Mouse (Mus musculus): ENCODE measurements around the gene Snapc3.
"Not testable (repeated sequence)": the region's sequence is repeated elsewhere in the genome, so short reads cannot be mapped to it uniquely, and the experiment has no call there.

The Snapc3 gene

DNA sequence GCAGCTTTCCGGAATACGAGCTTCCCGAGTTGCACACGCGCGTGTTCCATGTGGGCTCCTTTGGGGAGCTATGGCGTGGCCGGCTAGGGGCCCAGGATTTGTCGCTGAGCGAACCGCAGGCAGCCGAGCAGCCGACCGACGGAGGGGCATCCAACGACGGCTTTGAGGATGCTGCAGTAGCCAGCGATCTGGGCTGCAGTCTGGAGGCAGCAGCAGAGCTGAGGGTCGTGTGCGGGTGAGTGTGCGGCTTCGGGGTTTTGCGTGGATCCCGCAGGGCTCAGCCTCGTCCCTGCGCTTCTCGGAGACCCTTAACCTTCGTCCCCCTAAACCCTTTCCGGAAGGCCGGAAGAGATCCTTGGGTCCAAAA lies 279 bp downstream of the Snapc3 start:
- DNase-seq (ENCODE audit: low spot score): no peak

GRCm38 (mm10) chr4:83418781-83419180 lies 1.3 kb downstream of the Snapc3 start:
- DNase-seq (ENCODE audit: low spot score): no peak

DNA sequence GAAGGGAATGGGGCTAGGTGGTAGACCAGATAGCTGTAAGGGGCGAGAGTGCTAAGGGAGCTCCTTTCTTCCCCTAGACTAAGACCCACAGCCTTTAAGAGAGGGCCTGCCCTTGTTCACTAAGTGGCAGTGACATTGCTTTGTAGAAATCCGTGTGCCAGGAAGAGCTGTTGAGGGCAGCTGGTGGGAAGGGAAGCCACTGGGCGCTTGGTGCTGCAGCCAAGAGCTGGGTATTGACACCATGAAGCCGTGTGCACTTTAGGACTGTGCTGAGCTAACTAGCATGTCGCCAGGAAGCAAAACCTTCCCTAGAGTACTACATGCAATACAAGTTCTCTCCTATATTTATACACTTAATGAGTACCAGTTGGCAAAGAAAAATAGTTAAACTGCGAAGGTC lies 6.1 kb downstream of the Snapc3 start:
- no peak for DNase-seq (ENCODE audit: low spot score)

DNA sequence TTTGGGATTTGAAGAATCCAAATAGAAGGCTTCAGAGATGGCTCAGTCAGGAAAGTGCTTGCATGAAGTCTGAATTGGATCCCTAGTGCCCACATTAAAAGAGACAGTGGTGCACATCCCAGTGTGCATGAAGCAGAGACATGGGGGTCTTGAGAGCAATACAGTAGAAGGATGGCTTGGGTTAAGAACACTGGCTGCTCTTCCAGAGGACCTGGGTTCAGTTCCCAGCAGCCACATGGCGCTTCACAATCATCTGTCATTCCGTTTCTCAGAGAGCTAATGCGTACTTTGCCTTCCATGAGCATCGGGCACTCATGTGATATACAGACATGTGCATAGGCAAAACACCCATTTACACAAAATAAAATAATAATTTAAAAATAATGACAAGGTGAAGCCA lies 7.6 kb downstream of the Snapc3 start:
- no peak for DNase-seq (ENCODE audit: low spot score)

DNA sequence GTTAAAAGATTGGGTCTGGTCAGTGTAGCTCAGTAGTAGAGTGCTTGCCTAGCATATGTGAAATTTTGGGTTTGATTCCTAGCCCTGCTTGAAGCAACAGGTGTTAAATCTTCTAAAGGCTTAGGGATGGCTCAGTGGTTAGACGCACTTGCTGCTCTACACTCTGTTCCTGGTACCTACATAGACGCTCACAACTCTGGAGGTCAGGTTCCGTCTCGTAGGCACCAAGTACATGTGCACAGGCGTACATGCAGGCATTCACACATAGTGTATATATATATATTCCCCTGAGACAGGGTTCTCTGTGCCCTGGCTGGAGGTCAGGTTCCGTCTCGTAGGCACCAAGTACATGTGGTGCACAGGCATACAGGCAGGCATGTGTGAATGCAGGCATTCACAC lies 9.6 kb downstream of the Snapc3 start:
- no peak for DNase-seq (ENCODE audit: low spot score)

- DNase-seq (ENCODE audit: low spot score): no peak
Observed at GRCm38 (mm10) chr4:83427696-83428095, 10.2 kb downstream of the Snapc3 start.

DNA sequence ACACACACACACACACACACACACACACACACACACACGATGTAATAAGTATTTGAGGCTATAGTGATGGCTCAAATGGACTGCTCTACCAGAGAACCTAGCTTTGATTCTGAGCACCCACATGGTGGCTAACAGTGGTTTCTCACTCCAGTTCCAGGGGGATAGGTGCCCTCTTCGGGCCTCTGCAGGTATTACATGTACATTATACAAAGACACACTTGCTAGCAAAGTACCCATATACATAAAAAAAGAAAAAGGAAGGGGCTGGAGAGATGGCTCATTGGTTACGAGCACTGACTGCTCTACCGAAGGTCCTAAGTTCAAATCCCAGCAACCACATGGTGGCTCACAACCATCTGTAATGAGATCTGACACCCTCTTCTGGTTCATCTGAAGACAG lies 11.3 kb downstream of the Snapc3 start:
- DNase-seq (ENCODE audit: low spot score): no peak

DNA sequence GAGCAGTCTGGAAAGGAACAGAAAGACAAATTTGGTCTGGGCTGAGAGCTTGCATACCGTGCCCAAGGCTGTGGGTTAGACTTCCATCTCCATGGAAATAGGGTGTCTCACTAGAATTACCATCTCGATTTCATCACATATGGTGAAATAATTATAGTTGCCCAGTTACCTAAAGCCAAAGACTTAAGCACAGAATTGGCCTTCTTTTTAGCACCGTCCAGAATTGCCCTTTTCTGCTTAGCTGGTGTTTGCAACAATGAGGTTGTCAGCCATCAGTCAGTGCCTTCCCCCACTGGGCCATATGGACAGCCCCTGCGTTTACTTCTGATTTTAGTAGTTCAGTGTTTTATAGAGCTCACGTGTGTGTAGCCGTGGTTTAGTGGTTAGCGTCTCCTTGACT lies 14.4 kb downstream of the Snapc3 start:
- DNase-seq (ENCODE audit: low spot score): no peak

- no peak for DNase-seq (ENCODE audit: low spot score)
Observed at GRCm38 (mm10) chr4:83432901-83433300, 15.4 kb downstream of the Snapc3 start.

GRCm38 (mm10) chr4:83436375-83436774 lies 18.9 kb downstream of the Snapc3 start:
- DNase-seq (ENCODE audit: low spot score): no peak

GRCm38 (mm10) chr4:83438116-83438515 lies 20.6 kb downstream of the Snapc3 start:
- DNase-seq (ENCODE audit: low spot score): no peak

DNA sequence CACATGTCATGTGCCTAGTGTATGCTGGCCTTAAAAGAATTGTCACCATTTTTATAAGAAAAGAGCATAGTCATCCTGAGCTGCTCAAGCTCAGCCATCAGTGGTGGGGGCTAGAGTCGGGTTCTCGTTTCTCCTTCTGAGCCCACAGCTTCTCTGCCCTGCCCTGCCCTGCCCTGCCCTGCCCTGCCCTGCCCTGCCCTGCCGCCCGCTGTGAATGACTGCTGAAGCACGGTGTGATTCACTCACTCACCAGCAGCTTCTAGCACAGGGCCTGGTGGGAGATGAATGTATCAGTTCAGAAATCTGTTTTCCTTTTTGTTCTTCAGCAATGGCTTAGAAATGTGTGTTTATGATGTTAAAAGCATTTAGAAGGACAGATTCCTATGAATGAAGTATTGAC lies 21.5 kb downstream of the Snapc3 start:
- DNase-seq (ENCODE audit: low spot score): no peak

GRCm38 (mm10) chr4:83441050-83441449 lies 23.5 kb downstream of the Snapc3 start:
- DNase-seq (ENCODE audit: low spot score): no peak

DNA sequence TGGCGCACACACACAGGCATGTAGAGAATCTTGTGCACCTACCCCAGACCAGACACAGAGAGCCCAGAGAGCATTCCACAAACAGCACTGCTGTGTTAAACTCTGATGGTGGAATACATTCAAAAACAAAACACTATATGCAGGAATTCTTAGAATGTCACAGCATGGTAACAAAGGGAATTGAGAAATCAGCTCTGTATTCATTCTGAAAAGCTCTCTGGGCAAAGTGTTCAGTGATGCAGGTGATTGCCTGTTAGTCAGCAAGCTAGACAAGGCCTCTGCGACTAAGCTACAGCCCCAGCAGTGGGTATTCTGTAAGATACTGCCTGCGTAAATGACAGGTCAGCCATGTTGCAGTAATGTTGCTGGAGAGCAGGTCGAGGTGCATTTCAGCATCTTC lies 33.3 kb downstream of the Snapc3 start:
- DNase-seq (ENCODE audit: low spot score): no peak

DNA sequence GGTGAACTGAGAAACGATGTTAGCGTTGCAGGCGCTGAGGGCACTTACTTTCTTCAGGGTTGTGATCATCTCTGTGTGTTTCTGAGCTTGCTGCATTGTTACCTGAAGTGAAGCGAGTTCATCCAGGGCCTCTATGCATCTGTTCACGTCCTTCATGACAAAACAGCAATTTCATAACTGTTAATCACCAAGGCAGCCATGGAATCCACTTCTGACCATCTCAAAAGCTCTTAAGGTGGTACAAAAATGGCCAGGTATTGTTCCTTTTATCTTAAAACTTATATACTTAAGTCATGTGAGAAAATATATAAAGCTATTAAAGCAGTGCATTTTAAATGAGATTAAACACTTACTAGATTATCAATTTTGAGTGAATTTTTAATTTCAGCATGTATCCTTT lies 42.6 kb downstream of the Snapc3 start:
- DNase-seq (ENCODE audit: low spot score): no peak

DNA sequence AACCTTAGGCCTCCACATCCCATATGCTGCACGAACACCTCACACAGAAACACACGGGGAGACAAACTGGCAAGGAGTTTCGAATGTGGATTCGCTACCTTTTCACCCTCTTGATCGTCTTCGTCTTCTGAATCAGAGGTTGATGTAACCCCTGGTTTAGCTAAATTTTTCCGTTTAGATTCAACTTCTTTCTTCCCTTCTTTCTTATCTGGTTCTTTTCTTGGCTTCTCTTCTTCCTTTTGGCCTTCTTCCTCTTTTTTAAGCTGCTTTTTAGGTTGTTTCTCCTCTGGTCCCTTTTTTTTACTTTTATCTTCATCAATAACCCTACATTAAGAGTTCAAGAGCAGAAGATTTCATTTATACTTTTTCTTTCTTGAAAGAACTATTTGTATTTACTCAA lies 47.3 kb downstream of the Snapc3 start:
- no peak for DNase-seq (ENCODE audit: low spot score)

DNA sequence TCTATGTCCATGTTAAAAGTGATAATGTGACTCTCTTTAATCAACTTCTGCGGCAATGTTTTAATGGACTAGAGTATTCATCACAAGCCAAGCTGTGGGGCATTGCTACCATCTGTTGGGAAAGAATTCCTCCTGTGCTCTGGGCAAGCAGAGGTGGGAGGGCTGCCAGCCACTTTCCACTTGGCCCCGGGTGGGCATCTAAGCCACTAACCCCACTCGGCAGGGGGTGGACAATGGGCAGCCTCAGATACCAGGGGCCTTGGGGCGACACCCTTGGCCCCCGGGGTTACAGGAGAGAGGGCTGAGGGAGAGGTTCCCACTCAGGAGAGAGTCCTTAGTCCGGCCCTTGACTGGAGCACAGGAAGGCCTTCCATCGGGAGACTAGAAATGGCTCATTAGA lies 50.1 kb downstream of the Snapc3 start:
- DNase-seq (ENCODE audit: low spot score): no peak

GRCm38 (mm10) chr4:83468208-83468607 lies 50.7 kb downstream of the Snapc3 start:
- no peak for DNase-seq (ENCODE audit: low spot score)

GRCm38 (mm10) chr4:83485250-83485649 lies 67.7 kb downstream of the Snapc3 start:
- DNase-seq (ENCODE audit: low spot score): no peak

DNA sequence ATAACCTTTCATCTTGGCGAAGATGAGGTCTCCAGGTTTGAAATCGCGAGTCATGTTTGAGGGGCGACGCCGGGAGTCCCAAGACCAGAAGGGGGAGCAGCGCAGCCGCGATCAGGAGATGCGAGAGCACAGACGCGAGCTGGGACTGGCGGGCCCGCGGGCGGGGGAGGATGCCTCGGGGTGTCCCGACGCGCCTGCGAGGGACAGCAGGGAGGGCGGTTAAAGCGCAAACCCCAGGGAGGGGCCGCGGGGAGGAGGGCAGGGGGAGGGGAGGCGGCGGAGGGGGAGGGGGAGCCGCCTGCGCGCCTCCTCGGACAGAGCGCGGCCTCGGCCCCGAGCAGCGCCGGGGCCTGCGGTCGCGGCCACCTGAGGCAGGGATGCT lies 68.2 kb downstream of the Snapc3 start:
- peak; percentile 67 for DNase-seq (ENCODE audit: low spot score)

DNA sequence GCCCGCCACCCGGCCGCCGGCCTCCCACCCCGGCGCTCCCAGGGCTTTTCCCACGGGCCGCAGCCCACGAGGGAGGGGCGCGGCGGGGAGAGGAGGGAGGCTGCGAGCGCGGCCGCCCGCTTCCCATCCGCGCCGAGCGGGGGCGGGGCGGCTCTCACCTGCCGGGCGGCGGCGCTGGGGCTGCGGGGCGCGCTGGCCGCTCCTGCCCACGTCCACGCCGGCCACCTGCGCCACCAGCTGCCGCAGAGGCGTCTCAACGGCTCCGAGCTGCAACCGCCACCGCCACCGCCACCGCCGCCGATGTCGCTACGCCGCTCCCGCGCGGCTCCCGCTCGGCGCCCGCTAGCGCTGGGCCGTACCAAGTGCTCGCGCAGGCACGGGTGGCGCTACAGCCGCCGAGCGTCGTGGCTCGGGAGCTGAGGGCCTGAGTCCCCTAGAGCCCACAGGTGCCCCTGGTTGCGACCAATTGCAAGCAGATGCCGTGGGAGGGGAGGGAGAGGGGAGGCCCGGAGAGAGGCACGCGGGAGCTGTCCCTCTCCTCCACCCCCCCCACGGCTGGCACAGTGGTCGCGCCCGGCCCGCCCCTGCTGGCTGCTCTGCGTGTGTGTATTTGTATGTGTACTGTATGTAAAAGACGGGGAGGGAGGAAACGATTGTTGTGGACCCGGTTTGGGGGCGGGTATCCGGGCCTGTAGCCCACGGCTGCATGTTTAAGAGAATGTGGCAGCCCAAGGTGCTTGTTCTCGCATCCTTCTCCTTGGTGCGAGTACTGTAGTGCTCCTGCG lies 68.8 kb downstream of the Snapc3 start, which contains the start of gene Psip1:
Gene Psip1, minus strand, starts transcription at position 343 of the 785 bp plus-strand sequence.
- peak; percentile 86 for DNase-seq (ENCODE audit: low spot score)

GRCm38 (mm10) chr4:83489121-83489520 lies 71.6 kb downstream of the Snapc3 start:
- no peak for DNase-seq (ENCODE audit: low spot score)

DNA sequence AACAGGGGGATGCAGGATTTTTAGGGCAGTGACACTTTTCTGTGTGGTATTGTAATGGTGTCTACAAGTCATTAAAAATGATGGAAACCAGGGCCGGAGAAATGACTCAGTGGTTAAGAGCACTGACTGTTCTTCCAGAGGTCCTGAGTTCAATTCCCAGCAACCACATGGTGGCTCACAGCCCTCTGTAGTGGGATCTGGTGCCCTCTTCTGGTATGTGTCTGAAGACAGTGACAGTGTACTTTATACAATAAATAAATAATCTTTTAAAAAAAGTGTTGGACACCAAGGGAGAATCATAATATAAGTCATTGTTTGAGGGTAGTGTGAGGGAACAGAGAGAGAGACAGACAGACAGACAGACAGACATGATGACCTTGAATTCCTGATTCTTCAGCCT lies 75.6 kb downstream of the Snapc3 start:
- DNase-seq (ENCODE audit: low spot score): no peak

DNA sequence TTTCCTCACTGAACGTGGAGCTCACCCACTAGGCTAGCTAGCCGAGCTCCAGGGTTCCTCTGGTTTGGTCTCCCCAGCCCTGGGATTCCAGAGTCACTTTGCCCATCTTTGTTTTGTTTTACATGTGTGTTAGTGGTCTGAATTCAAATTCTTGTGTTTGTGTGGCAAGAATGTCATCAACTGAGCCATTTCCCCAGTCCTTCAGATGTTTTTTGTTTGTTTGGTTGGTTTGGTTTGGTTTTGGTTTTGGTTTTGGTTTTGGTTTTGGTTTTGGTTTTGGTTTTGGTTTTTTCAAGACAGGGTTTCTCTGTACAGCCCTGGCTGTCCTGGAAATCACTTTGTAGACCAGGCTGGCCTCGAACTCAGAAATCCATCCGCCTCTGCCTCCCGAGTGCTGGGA lies 79.5 kb downstream of the Snapc3 start:
- DNase-seq (ENCODE audit: low spot score): not testable (repeated sequence)

All from urinary bladder, postnatal 25 days (tissue).